Mouse (Mus musculus) heart, embryonic 16.5 days (tissue): ENCODE measurements around the gene Map1a. TPM values are rescaled to one million over a fixed set of nuclear protein-coding genes. Genes with fewer than 3 reads are reported as not detected.

ENCODE experiments used
- ATAC-seq: fragments of 200-750 bp; cut with Nextera tagmentation; replicated peaks from 2 replicates; pipeline ENCODE4 v1.8.0; 2017; ENCODE audit warnings: moderate number of reproducible peaks; ENCODE audit not compliant: insufficient read depth, low FRiP score; ENCODE audit errors: extremely low read depth
- H3K27ac ChIP-seq: fragments of 300-500 bp; sonication (generic); 2 replicates; pipeline ENCODE4 v1.5.1; 2014; ENCODE audit warnings: mild to moderate bottlenecking, low read length, control low read depth, moderate library complexity
- H3K27me3 ChIP-seq: fragments of 300-500 bp; sonication (generic); 2 replicates; pipeline ENCODE4 v1.6.1; 2014; ENCODE audit warnings: low read length, mixed read lengths; ENCODE audit not compliant: control insufficient read depth, insufficient read depth
- H3K36me3 ChIP-seq: fragments of 300-500 bp; sonication (generic); 2 replicates; pipeline ENCODE4 v1.6.1; 2014; ENCODE audit not compliant: control insufficient read depth, insufficient read depth
- H3K4me1 ChIP-seq: fragments of 300-500 bp; sonication (generic); 2 replicates; pipeline ENCODE4 v1.6.1; 2014; ENCODE audit warnings: low read length, mixed read lengths; ENCODE audit not compliant: control insufficient read depth, insufficient read depth
- H3K4me2 ChIP-seq: fragments of 300-500 bp; sonication (generic); 2 replicates; pipeline ENCODE4 v1.6.1; 2014; ENCODE audit warnings: low read depth, mild to moderate bottlenecking, control low read depth, low read length
- H3K4me3 ChIP-seq: fragments of 300-500 bp; sonication (generic); 2 replicates; pipeline ENCODE4 v1.5.1; 2014; ENCODE audit warnings: mild to moderate bottlenecking, control low read depth, low read length
- H3K9ac ChIP-seq: fragments of 300-500 bp; sonication (generic); 2 replicates; pipeline ENCODE4 v1.6.1; 2014; ENCODE audit warnings: low read length, control low read depth
- H3K9me3 ChIP-seq: fragments of 300-500 bp; sonication (generic); replicated peaks from 2 replicates; pipeline ENCODE4 v1.6.1; 2016; ENCODE audit warnings: low read length; ENCODE audit not compliant: control insufficient read depth
- WGBS: fragments of 180-500 bp; shearing (Covaris S2); extraction: QIAGEN DNeasy Blood & Tissue Kit; methylation state at CpG from one replicate; pipeline ENCODE4 v1.1.7; 2014; 5-methylcytosine and 5-hydroxymethylcytosine counted together
- polyA plus RNA-seq: library from polyadenylated mRNA; unstranded; fragments of >200 nt; fragmentation: Nextera tagmentation; extraction: Ambion mirVana; gene quantifications from 2 replicates; pipeline ENCODE4 v1.2.1, GENCODE M21; 2015

The Map1a gene
- polyA plus RNA-seq: 3.7 and 4.0 TPM in 2 replicates

- Histone ChIP-seq H3K27ac (peak within 1 kb of the TSS; percentile 63), H3K36me3 (no peaks in the 10 kb centered on the region), H3K4me1 (peaks cover 8% of the 10 kb centered on the region), H3K4me2 (peak within 1 kb of the TSS; percentile 95), H3K27me3 (peaks cover 15% of the 10 kb centered on the region), H3K4me3 (peak within 1 kb of the TSS; percentile 74), H3K9me3 (no peaks in the 10 kb centered on the region), H3K9ac (peak within 1 kb of the TSS; percentile 73)
- peak; percentile 91 for ATAC-seq
- 2% methylated on average over 48 of the region's 48 CpGs for WGBS
Observed at GRCm38 (mm10) chr2:121288901-121289729, at the start of gene Map1a. TSS of gene Map1a (plus strand) at chr2:121289600.

GRCm38 (mm10) chr2:121244099-121244498 is 45.3 kb upstream of the Map1a start:
- no peaks in the 10 kb centered on the region for H3K27me3 ChIP-seq
- H3K27ac ChIP-seq: no peak overlapping the region
- H3K9ac ChIP-seq: no peak overlapping the region
- ATAC-seq: no peak; the same call in 1 of the 2 replicates
- 84% methylated on average over 5 of the region's 5 CpGs for WGBS
- no peaks in the 10 kb centered on the region for H3K4me1 ChIP-seq
- no peak overlapping the region for H3K4me2 ChIP-seq
- no peak overlapping the region for H3K4me3 ChIP-seq
- peaks cover 28% of the 10 kb centered on the region for H3K36me3 ChIP-seq
- H3K9me3 ChIP-seq: no peaks in the 10 kb centered on the region

- Histone ChIP-seq H3K36me3 (peaks cover 62% of the 10 kb centered on the region), H3K4me1 (no peaks in the 10 kb centered on the region), H3K27me3 (no peaks in the 10 kb centered on the region), H3K27ac (no peak overlapping the region), H3K9me3 (no peaks in the 10 kb centered on the region), H3K9ac (no peak overlapping the region), H3K4me2 (no peak overlapping the region), H3K4me3 (no peak overlapping the region)
- WGBS: 81% methylated on average over 2 of the region's 2 CpGs
- no peak for ATAC-seq
Observed at GRCm38 (mm10) chr2:121249758-121250157, 39.6 kb upstream of the Map1a start.

DNA sequence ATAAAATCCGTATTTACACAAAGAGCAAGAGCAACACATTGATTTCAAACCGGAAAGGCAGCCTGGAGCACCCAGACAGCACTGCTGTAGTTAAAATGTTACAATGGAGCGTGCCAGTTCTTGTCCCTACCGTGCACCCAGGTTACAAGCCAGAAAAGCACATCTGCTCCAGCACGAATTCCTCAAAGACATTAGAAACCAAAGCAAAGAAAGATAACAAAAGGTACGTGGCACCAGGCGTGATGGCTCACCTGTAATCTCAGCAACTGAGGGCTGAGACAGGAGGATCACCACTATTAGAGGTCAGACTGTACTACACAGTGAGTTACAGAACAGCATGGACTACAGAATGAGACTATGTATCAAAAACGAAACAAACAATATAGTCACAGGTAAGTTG is 21.0 kb upstream of the Map1a start:
- WGBS: 85% methylated on average over 8 of the region's 8 CpGs

GRCm38 (mm10) chr2:121270521-121271235 is 18.7 kb upstream of the Map1a start:
- peak overlapping the region; percentile 78 for H3K4me2 ChIP-seq
- H3K27ac ChIP-seq: peak overlapping the region; percentile 74
- H3K9me3 ChIP-seq: no peaks in the 10 kb centered on the region
- no peaks in the 10 kb centered on the region for H3K27me3 ChIP-seq
- ATAC-seq: peak; percentile 42
- WGBS: 3% methylated on average over 35 of the region's 35 CpGs
- peaks cover 15% of the 10 kb centered on the region for H3K4me1 ChIP-seq
- H3K36me3 ChIP-seq: peaks cover 12% of the 10 kb centered on the region
- H3K4me3 ChIP-seq: peak overlapping the region; percentile 73
- H3K9ac ChIP-seq: peak overlapping the region; percentile 88

More for the DNA sequence above, 21.0 kb upstream of the Map1a start:
- ATAC-seq: no peak
- Histone ChIP-seq H3K9me3 (no peaks in the 10 kb centered on the region), H3K4me3 (no peak overlapping the region), H3K4me2 (no peak overlapping the region), H3K36me3 (peaks cover 18% of the 10 kb centered on the region), H3K27me3 (no peaks in the 10 kb centered on the region), H3K4me1 (peaks cover 15% of the 10 kb centered on the region), H3K27ac (no peak overlapping the region), H3K9ac (no peak overlapping the region)

DNA sequence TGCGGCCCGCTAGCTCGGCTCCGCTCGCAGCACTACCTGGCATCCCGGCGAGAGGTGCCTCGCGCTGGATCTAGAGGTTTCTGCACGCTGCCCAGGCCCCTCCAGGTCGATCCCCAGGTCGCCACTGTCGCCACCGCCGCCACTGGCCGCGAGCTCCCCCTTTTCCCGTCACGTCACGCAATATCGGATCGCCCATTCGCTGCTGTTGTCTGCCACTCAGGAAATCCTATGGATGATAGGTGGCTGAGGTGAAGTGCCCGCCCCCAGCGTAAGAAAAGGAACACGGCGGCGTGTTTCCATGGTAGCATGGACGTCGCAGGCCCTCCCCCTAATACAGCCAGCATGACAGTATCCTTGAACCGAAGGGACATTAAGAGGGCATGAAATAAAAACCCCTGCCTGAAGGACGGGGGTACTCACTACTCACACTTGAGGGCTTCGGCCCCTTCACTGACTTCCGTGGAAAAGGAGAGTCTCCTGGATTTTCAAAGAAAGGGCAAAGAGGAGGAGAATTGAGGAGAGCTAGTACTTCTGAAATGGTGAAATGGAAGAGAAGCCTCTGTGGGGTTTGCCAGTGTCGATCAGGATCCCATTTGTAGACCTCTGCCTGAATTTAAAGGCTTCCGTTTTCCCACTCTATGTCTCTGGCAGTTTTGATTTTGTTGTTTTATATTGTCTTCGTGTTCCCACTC is 18.0 kb upstream of the Map1a start, which contains the start of gene Trp53bp1:
Trp53bp1 (minus strand) TSS at position 172 of the 692 bp plus-strand sequence.
- H3K4me1 ChIP-seq: peaks cover 15% of the 10 kb centered on the region
- ATAC-seq: peak; percentile 100
- under 1% methylated on average over 37 of the region's 37 CpGs for WGBS
- H3K27ac ChIP-seq: peak within 1 kb of the TSS; percentile 74
- H3K27me3 ChIP-seq: no peaks in the 10 kb centered on the region
- peak within 1 kb of the TSS; percentile 73 for H3K4me3 ChIP-seq
- peak within 1 kb of the TSS; percentile 78 for H3K4me2 ChIP-seq
- H3K36me3 ChIP-seq: peaks cover 12% of the 10 kb centered on the region
- no peaks in the 10 kb centered on the region for H3K9me3 ChIP-seq
- peak within 1 kb of the TSS; percentile 88 for H3K9ac ChIP-seq

GRCm38 (mm10) chr2:121271928-121272516 is 17.4 kb upstream of the Map1a start:
- peak overlapping the region; percentile 71 for H3K9ac ChIP-seq
- WGBS: 23% methylated on average over 4 of the region's 4 CpGs

GRCm38 (mm10) chr2:121287850-121288249 is 1.6 kb upstream of the Map1a start:
- no peak for ATAC-seq
- H3K4me1 ChIP-seq: peaks cover 2% of the 10 kb centered on the region; the same call in 1 of the 2 replicates
- peaks cover 15% of the 10 kb centered on the region for H3K27me3 ChIP-seq
- WGBS: 73% methylated on average over 2 of the region's 2 CpGs
- no peak overlapping the region for H3K4me2 ChIP-seq
- no peak overlapping the region for H3K9ac ChIP-seq
- no peak overlapping the region for H3K4me3 ChIP-seq
- no peaks in the 10 kb centered on the region for H3K36me3 ChIP-seq
- H3K27ac ChIP-seq: no peak overlapping the region
- H3K9me3 ChIP-seq: no peaks in the 10 kb centered on the region

More at GRCm38 (mm10) chr2:121271928-121272516, 17.4 kb upstream of the Map1a start:
- ATAC-seq: no peak
- Histone ChIP-seq H3K4me2 (peak overlapping the region; percentile 77), H3K4me1 (peaks cover 15% of the 10 kb centered on the region), H3K27me3 (no peaks in the 10 kb centered on the region), H3K36me3 (peaks cover 12% of the 10 kb centered on the region), H3K9me3 (no peaks in the 10 kb centered on the region), H3K27ac (peak overlapping the region; percentile 58), H3K4me3 (peak overlapping the region; percentile 73)
